Mouse (Mus musculus) ES-Bruce4 (cell line): ENCODE results near the gene Nmnat2.

Experiments used
- CTCF ChIP-seq: IDR thresholded peaks from one replicate; pipeline ENCODE4 v1.8.1; 2011; ENCODE audit warnings: low read depth, low read length
- EP300 ChIP-seq: IDR thresholded peaks from 2 replicates; pipeline ENCODE4 v1.6.1; 2011; ENCODE audit warnings: low read depth, low read length; ENCODE audit not compliant: insufficient read depth
- POLR2A ChIP-seq: IDR thresholded peaks from one replicate; pipeline ENCODE4 v1.8.1; 2011; ENCODE audit warnings: low read length; ENCODE audit not compliant: insufficient read depth

GRCm38 (mm10) chr1:153023018-153023417 lies 68.2 kb downstream of the Nmnat2 start:
- TF ChIP-seq EP300 (no peak), CTCF (no peak), POLR2A (no peak)
